Mouse (Mus musculus) midbrain, embryonic 12.5 days (tissue): ENCODE measurements at regions not wholly inside any gene's neighbourhood (a gene's known extent, or its start where the extent isn't known, plus 50 kb on each side); places are given as distances from the start of the nearest gene placed in this dataset.

Experiments used
- ATAC-seq: fragments of 200-750 bp; cut with Nextera tagmentation; 2 replicates; pipeline ENCODE4 v1.8.0; 2017; ENCODE audit warnings: low read depth, moderate TSS enrichment, moderate library complexity; ENCODE audit not compliant: low FRiP score
- H3K27ac ChIP-seq: fragments of 300-500 bp; sonication (generic); replicated peaks from 2 replicates; pipeline ENCODE4 v1.5.1; 2016; ENCODE audit warnings: mild to moderate bottlenecking
- H3K27me3 ChIP-seq: fragments of 300-500 bp; sonication (generic); 2 replicates; pipeline ENCODE4 v1.6.1; 2016; ENCODE audit warnings: mild to moderate bottlenecking
- H3K36me3 ChIP-seq: fragments of 300-500 bp; sonication (generic); 2 replicates; pipeline ENCODE4 v1.6.1; 2016
- H3K4me1 ChIP-seq: fragments of 300-500 bp; sonication (generic); 2 replicates; pipeline ENCODE4 v1.6.1; 2016
- H3K4me2 ChIP-seq: fragments of 300-500 bp; sonication (generic); replicated peaks from 2 replicates; pipeline ENCODE4 v1.6.1; 2016; ENCODE audit warnings: mild to moderate bottlenecking, moderate library complexity
- H3K4me3 ChIP-seq: fragments of 300-500 bp; sonication (generic); 2 replicates; pipeline ENCODE4 v1.5.1; 2016; ENCODE audit warnings: mild to moderate bottlenecking
- H3K9ac ChIP-seq: fragments of 300-500 bp; sonication (generic); replicated peaks from 2 replicates; pipeline ENCODE4 v1.6.1; 2016; ENCODE audit warnings: mild to moderate bottlenecking, moderate library complexity
- H3K9me3 ChIP-seq: fragments of 300-500 bp; sonication (generic); 2 replicates; pipeline ENCODE4 v1.6.1; 2016; ENCODE audit warnings: mild to moderate bottlenecking
- WGBS: fragments of 180-500 bp; shearing (Covaris S2); methylation state at CpG from one replicate; pipeline ENCODE4 v1.1.7; 2016; 5-methylcytosine and 5-hydroxymethylcytosine counted together

DNA sequence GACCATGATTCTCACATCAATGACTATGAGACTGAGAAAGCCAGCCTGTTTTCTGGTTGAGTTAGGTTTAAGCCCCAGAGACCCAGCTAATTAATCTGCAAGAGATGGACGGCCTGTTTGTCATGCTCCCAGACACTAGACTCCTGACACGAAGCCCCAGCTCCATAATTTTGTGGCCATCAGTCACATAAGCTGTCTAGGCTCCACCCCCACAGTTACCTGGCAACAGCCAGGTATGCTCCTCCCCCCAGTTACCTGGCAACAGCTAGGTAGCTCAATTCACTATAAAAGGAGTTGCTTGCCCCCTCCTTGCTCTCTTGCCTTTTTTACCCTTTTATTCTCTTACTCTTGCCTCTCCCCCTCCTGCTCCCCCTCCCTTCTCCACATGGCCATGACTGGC, 287.3 kb downstream of the Cmpk2 start:
- Histone ChIP-seq H3K27ac (no peak overlapping the region), H3K27me3 (no peaks in the 10 kb centered on the region), H3K4me3 (no peak overlapping the region), H3K9ac (no peak overlapping the region), H3K4me2 (no peak overlapping the region), H3K36me3 (no peaks in the 10 kb centered on the region), H3K9me3 (no peaks in the 10 kb centered on the region), H3K4me1 (peaks cover 5% of the 10 kb centered on the region; the same call in 1 of the 2 replicates)
- 28% methylated on average over 2 of the region's 2 CpGs for WGBS
- no peak for ATAC-seq

DNA sequence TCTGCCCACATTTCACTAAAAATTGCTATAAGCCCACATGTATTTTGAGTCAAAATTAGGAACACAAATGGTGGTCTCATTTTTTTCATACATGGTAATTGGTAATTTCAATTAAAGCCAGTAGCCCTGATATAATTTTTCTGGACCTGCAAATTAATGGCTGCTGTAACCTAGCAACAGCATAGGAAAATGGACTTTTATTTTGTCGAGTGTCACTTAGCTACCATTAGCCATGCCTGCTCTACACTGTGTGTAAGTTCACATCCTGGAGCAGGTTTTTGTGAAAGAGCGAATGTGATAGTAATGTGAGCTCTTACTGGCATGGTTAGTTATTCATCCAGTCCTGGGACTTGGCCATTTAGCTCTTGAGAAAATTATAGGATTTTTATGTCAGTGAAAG, 285.6 kb downstream of the Cmpk2 start:
- H3K27me3 ChIP-seq: no peaks in the 10 kb centered on the region
- WGBS: 82% methylated on average over 2 of the region's 2 CpGs
- H3K9ac ChIP-seq: no peak overlapping the region
- no peak overlapping the region for H3K4me2 ChIP-seq
- peaks cover 5% of the 10 kb centered on the region; the same call in 1 of the 2 replicates for H3K4me1 ChIP-seq
- H3K4me3 ChIP-seq: no peak overlapping the region
- ATAC-seq: no peak
- no peaks in the 10 kb centered on the region for H3K9me3 ChIP-seq
- no peak overlapping the region for H3K27ac ChIP-seq
- H3K36me3 ChIP-seq: no peaks in the 10 kb centered on the region

DNA sequence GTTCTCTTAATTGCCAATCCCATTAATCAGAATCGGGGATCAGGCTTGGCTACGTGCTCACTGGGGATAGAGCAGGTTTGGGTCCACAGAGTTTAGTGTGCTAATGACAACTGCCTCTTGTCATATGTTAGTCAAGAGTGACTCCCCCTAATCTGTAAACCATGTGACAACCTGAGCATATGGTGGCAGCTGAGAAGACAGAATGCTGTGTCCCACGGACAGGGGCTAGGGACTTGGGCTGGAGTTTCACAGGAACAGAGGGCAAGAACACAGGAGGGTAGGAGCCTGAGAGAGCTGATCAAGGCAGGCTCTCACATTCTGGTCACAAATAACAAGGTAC, 265.5 kb downstream of the Cmpk2 start:
- H3K27ac ChIP-seq: peak overlapping the region; percentile 65
- H3K4me2 ChIP-seq: no peak overlapping the region
- H3K4me1 ChIP-seq: peaks cover 18% of the 10 kb centered on the region
- no peak overlapping the region for H3K9ac ChIP-seq
- H3K27me3 ChIP-seq: no peaks in the 10 kb centered on the region
- peak; percentile 84 for ATAC-seq
- no peaks in the 10 kb centered on the region for H3K36me3 ChIP-seq
- H3K4me3 ChIP-seq: no peak overlapping the region
- 0 out of 2 replicates have a peak, but pooled peaks cover 5% of the 10 kb centered on the region for H3K9me3 ChIP-seq
- 37% methylated on average over 3 of the region's 3 CpGs for WGBS

GRCm38 (mm10) chr12:26733822-26734557, 265.0 kb downstream of the Cmpk2 start:
- H3K27me3 ChIP-seq: no peaks in the 10 kb centered on the region
- H3K9me3 ChIP-seq: 0 out of 2 replicates have a peak, but pooled peaks cover 5% of the 10 kb centered on the region
- H3K4me1 ChIP-seq: peaks cover 18% of the 10 kb centered on the region
- 36% methylated on average over 4 of the region's 4 CpGs for WGBS
- no peak overlapping the region for H3K4me2 ChIP-seq
- peak; percentile 63 for ATAC-seq
- no peak overlapping the region for H3K4me3 ChIP-seq
- peak overlapping the region; percentile 65 for H3K27ac ChIP-seq
- H3K9ac ChIP-seq: no peak overlapping the region
- no peaks in the 10 kb centered on the region for H3K36me3 ChIP-seq

DNA sequence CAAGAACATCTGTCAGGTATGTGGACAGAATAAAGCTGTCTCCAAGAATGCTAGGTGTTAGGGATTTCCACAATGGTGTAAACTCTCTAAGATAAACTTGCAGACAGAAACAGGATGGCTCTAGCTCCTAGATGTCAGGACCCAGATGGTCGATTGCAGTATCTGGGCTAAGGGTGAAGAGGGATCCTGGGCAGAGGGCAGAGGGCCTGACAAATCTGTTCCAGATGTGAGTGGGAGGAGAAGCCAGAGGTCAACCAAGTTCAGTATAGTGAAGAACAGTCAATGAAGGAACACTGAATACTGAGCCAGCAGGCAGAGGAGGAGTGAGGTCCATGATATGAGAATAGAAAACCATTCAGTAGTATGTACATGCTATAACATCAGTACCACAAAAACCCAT, 254.4 kb downstream of the Cmpk2 start:
- Histone ChIP-seq H3K4me2 (no peak overlapping the region), H3K9me3 (no peaks in the 10 kb centered on the region), H3K36me3 (no peaks in the 10 kb centered on the region), H3K9ac (no peak overlapping the region), H3K27ac (no peak overlapping the region), H3K27me3 (no peaks in the 10 kb centered on the region), H3K4me3 (no peak overlapping the region), H3K4me1 (peaks cover 5% of the 10 kb centered on the region; the same call in 1 of the 2 replicates)
- no peak for ATAC-seq
- WGBS: 63% methylated on average over 1 of the region's 1 CpGs

- Histone ChIP-seq H3K4me3 (no peak overlapping the region), H3K9me3 (no peaks in the 10 kb centered on the region), H3K4me2 (no peak overlapping the region), H3K27ac (no peak overlapping the region), H3K27me3 (no peaks in the 10 kb centered on the region), H3K36me3 (no peaks in the 10 kb centered on the region), H3K4me1 (no peaks in the 10 kb centered on the region), H3K9ac (no peak overlapping the region)
- ATAC-seq: no peak
- WGBS: 73% methylated on average over 1 of the region's 1 CpGs
Observed at GRCm38 (mm10) chr12:26698838-26699237, 229.8 kb downstream of the Cmpk2 start.

GRCm38 (mm10) chr12:26688048-26688447, 219.0 kb downstream of the Cmpk2 start:
- Histone ChIP-seq H3K36me3 (no peaks in the 10 kb centered on the region), H3K27ac (no peak overlapping the region), H3K4me3 (no peak overlapping the region), H3K9ac (no peak overlapping the region), H3K4me1 (no peaks in the 10 kb centered on the region), H3K9me3 (no peaks in the 10 kb centered on the region), H3K4me2 (no peak overlapping the region), H3K27me3 (no peaks in the 10 kb centered on the region)
- no peak for ATAC-seq
- 86% methylated on average over 4 of the region's 4 CpGs for WGBS

GRCm38 (mm10) chr12:26680568-26680947, 211.6 kb downstream of the Cmpk2 start:
- H3K27me3 ChIP-seq: no peaks in the 10 kb centered on the region
- ATAC-seq: 0 out of 2 replicates have a peak, but pooled peaks have one; percentile 27
- H3K27ac ChIP-seq: peak overlapping the region; percentile 64
- H3K36me3 ChIP-seq: no peaks in the 10 kb centered on the region
- 87% methylated on average over 3 of the region's 3 CpGs for WGBS
- peaks cover 14% of the 10 kb centered on the region; the same call in 1 of the 2 replicates for H3K4me1 ChIP-seq
- no peak overlapping the region for H3K4me2 ChIP-seq
- no peaks in the 10 kb centered on the region for H3K9me3 ChIP-seq
- no peak overlapping the region for H3K4me3 ChIP-seq
- no peak overlapping the region for H3K9ac ChIP-seq

- H3K9me3 ChIP-seq: no peaks in the 10 kb centered on the region
- H3K27me3 ChIP-seq: no peaks in the 10 kb centered on the region
- no peak overlapping the region for H3K4me3 ChIP-seq
- no peak overlapping the region for H3K4me2 ChIP-seq
- peaks cover 14% of the 10 kb centered on the region; the same call in 1 of the 2 replicates for H3K4me1 ChIP-seq
- WGBS: 62% methylated on average over 9 of the region's 9 CpGs
- H3K27ac ChIP-seq: peak overlapping the region; percentile 64
- H3K9ac ChIP-seq: no peak overlapping the region
- H3K36me3 ChIP-seq: no peaks in the 10 kb centered on the region
- ATAC-seq: 0 out of 2 replicates have a peak, but pooled peaks have one; percentile 6
Observed at GRCm38 (mm10) chr12:26679887-26680567, 211.0 kb downstream of the Cmpk2 start.

- Histone ChIP-seq H3K4me3 (no peak overlapping the region), H3K36me3 (no peaks in the 10 kb centered on the region), H3K9ac (no peak overlapping the region), H3K27ac (no peak overlapping the region), H3K4me1 (no peaks in the 10 kb centered on the region), H3K9me3 (no peaks in the 10 kb centered on the region), H3K4me2 (no peak overlapping the region), H3K27me3 (no peaks in the 10 kb centered on the region)
- 88% methylated on average over 4 of the region's 4 CpGs for WGBS
- ATAC-seq: no peak
Observed at GRCm38 (mm10) chr12:26665466-26665865, 196.5 kb downstream of the Cmpk2 start.

GRCm38 (mm10) chr12:26654251-26654650, 185.2 kb downstream of the Cmpk2 start:
- Histone ChIP-seq H3K9me3 (no peaks in the 10 kb centered on the region), H3K36me3 (no peaks in the 10 kb centered on the region), H3K4me2 (no peak overlapping the region), H3K27ac (no peak overlapping the region), H3K4me3 (no peak overlapping the region), H3K4me1 (no peaks in the 10 kb centered on the region), H3K9ac (no peak overlapping the region), H3K27me3 (no peaks in the 10 kb centered on the region)
- ATAC-seq: no peak
- WGBS: 92% methylated on average over 2 of the region's 2 CpGs

- Histone ChIP-seq H3K9ac (no peak overlapping the region), H3K27ac (no peak overlapping the region), H3K36me3 (no peaks in the 10 kb centered on the region), H3K4me3 (no peak overlapping the region), H3K9me3 (no peaks in the 10 kb centered on the region), H3K4me2 (no peak overlapping the region), H3K4me1 (no peaks in the 10 kb centered on the region), H3K27me3 (no peaks in the 10 kb centered on the region)
- ATAC-seq: no peak
- WGBS: 81% methylated on average over 6 of the region's 6 CpGs
Observed at GRCm38 (mm10) chr12:26653781-26654180, 184.8 kb downstream of the Cmpk2 start.
